21 mouse cellular contexts compared by ENCODE assay signal in the genomic region with DNA sequence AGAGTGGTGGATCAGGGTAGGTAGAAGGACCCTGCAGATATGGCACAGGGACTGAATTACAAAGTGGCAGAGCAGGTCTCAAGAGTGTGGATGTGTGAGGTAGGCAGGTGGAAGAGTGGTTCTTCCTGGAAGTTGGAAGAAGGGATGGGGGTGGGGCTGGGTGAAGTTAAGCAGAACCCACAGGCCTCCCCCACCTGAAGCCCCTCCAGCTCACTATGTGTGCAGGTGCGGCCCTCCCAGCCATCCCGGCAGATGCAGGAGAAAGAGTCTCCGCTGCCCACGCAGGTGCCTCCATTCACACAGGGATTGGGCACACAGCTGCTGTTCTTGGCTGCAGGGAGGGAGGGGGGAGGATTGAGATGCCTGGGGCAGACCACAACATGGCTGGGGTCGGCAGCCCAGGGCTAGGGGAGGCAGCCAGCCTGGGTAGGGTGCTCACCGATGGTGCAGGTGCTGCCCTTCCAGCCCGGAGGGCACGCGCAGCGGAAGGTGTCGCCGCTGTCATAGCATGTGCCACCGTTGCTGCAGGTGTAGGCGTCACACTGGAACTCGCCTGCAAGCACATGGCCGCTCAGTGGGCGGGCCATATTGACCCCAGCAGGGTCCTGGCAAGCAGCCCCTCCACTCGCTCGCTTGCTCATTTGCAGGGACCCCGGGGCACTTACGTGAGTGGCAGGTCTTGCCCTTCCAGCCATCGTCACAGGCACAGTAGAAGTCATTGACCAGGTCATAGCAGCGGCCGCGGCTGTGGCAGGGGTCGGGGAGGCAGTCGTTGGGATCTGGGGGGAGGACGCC. TPM values are rescaled to one million over a fixed set of nuclear protein-coding genes. Genes with fewer than 3 reads are reported as not detected.
DNase-seq lines count a peak whose midpoint lies in the region; ATAC-seq lines count a peak whose summit lies in the region.
"Had no signal": no experiment of that assay in that cellular context is flagged by ENCODE, and none has a peak within 500 bp of the region (broad histone marks: within the 10 kb centered on the region; RNA-seq: fewer than 3 reads in every experiment).

No protein-coding gene starts in this region.

- peaks cover 9% of the 10 kb centered on the region for H3K4me1 ChIP-seq in heart, embryonic 11.5 days (ENCODE audit: control insufficient read depth, insufficient read depth, low read length)
- H3K4me1 ChIP-seq in liver, embryonic 12.5 days = peaks cover 4% of the 10 kb centered on the region; the same call in 1 of the 2 replicates
- no peaks in the 10 kb centered on the region for H3K4me1 ChIP-seq in midbrain, embryonic 14.5 days (ENCODE audit: control insufficient read depth, insufficient read depth, low read length)
- H3K4me1 ChIP-seq: lung, embryonic 15.5 days; midbrain, embryonic 10.5 days; stomach, embryonic 15.5 days had no signal

- DNase-seq in heart, adult 11 months = peak; percentile 91
- peak; percentile 44 for DNase-seq in thymus, postnatal 14 days
- no peak for DNase-seq in thymus, adult 18-20 months
- peak; percentile 85 to 89 for DNase-seq in cerebellum, postnatal 10 days
- DNase-seq in kidney, postnatal 4 days = no peak
- DNase-seq in midbrain, embryonic 14.5 days = no peak
- DNase-seq: adrenal gland, postnatal 14 days; gastrocnemius, adult 2 months; heart, postnatal 4 days; kidney, postnatal 25 days; lung, postnatal 4 days; right cerebral cortex, adult 18-20 months had no signal

- H3K4me2 ChIP-seq in heart, embryonic 11.5 days = no peak overlapping the region
- no peak overlapping the region for H3K4me2 ChIP-seq in liver, embryonic 12.5 days
- H3K4me2 ChIP-seq in midbrain, embryonic 14.5 days (ENCODE audit: low read length) = no peak overlapping the region
- H3K4me2 ChIP-seq: forebrain, embryonic 13.5 days; lung, embryonic 15.5 days; stomach, embryonic 15.5 days had no signal

- WGBS in heart, embryonic 11.5 days (ENCODE audit: insufficient replicate concordance) = 85% methylated on average over 28 of the region's 28 CpGs
- 82% methylated on average over 28 of the region's 28 CpGs for WGBS in liver, embryonic 12.5 days (ENCODE audit: insufficient replicate concordance)
- 91% methylated on average over 28 of the region's 28 CpGs for WGBS in midbrain, embryonic 14.5 days

- H3K9me3 ChIP-seq in heart, embryonic 11.5 days (replicated peaks; ENCODE audit: control insufficient read depth, low read length) = no peaks in the 10 kb centered on the region
- no peaks in the 10 kb centered on the region for H3K9me3 ChIP-seq in liver, embryonic 12.5 days (replicated peaks)
- H3K9me3 ChIP-seq in midbrain, embryonic 14.5 days (ENCODE audit: control insufficient read depth, low read length) = no peaks in the 10 kb centered on the region
- H3K9me3 ChIP-seq: forebrain, embryonic 13.5 days; lung, embryonic 15.5 days; midbrain, embryonic 10.5 days; stomach, embryonic 15.5 days had no signal

- no peak overlapping the region for H3K27ac ChIP-seq in heart, embryonic 11.5 days (ENCODE audit: low read depth, low read length)
- no peak overlapping the region for H3K27ac ChIP-seq in liver, embryonic 12.5 days
- no peak overlapping the region for H3K27ac ChIP-seq in midbrain, embryonic 14.5 days (replicated peaks; ENCODE audit: low read depth, low read length)
- H3K27ac ChIP-seq: forebrain, embryonic 13.5 days; liver, embryonic 14.5 days; lung, embryonic 15.5 days; midbrain, embryonic 10.5 days; stomach, embryonic 15.5 days had no signal

- peaks cover 5% of the 10 kb centered on the region for H3K36me3 ChIP-seq in heart, embryonic 11.5 days (ENCODE audit: control insufficient read depth, insufficient read depth, low read length)
- no peaks in the 10 kb centered on the region for H3K36me3 ChIP-seq in liver, embryonic 12.5 days
- H3K36me3 ChIP-seq in midbrain, embryonic 14.5 days (ENCODE audit: control insufficient read depth, insufficient read depth, low read length) = peaks cover 85% of the 10 kb centered on the region
- H3K36me3 ChIP-seq: stomach, embryonic 15.5 days had no signal

- H3K9ac ChIP-seq in heart, embryonic 11.5 days (ENCODE audit: low read depth, low read length) = no peak overlapping the region
- no peak overlapping the region for H3K9ac ChIP-seq in liver, embryonic 12.5 days
- H3K9ac ChIP-seq in midbrain, embryonic 14.5 days (replicated peaks; ENCODE audit: low read length) = no peak overlapping the region
- H3K9ac ChIP-seq: forebrain, embryonic 13.5 days; liver, embryonic 14.5 days; lung, embryonic 15.5 days; stomach, embryonic 15.5 days had no signal

- H3K27me3 ChIP-seq in heart, embryonic 11.5 days (ENCODE audit: control insufficient read depth, insufficient read depth, low read length) = peaks cover 28% of the 10 kb centered on the region
- peaks cover 7% of the 10 kb centered on the region; the same call in 1 of the 2 replicates for H3K27me3 ChIP-seq in liver, embryonic 12.5 days (replicated peaks)
- no peaks in the 10 kb centered on the region for H3K27me3 ChIP-seq in midbrain, embryonic 14.5 days (ENCODE audit: control insufficient read depth, insufficient read depth, low read length)
- H3K27me3 ChIP-seq: forebrain, embryonic 13.5 days; lung, embryonic 15.5 days; stomach, embryonic 15.5 days had no signal

- H3K4me3 ChIP-seq in heart, embryonic 11.5 days (ENCODE audit: low read depth, low read length) = no peak overlapping the region
- H3K4me3 ChIP-seq in liver, embryonic 12.5 days = no peak overlapping the region
- H3K4me3 ChIP-seq in midbrain, embryonic 14.5 days (replicated peaks; ENCODE audit: low read depth, low read length) = no peak overlapping the region
- H3K4me3 ChIP-seq: forebrain, embryonic 13.5 days; gastrocnemius, adult 2 months; lung, embryonic 15.5 days; midbrain, embryonic 10.5 days; stomach, embryonic 15.5 days had no signal

- no peak for ATAC-seq in heart, embryonic 11.5 days (replicated peaks; ENCODE audit: insufficient number of reproducible peaks, low FRiP score, low TSS enrichment)
- no peak for ATAC-seq in liver, embryonic 12.5 days
- no peak for ATAC-seq in midbrain, embryonic 14.5 days (ENCODE audit: low FRiP score, low TSS enrichment)
- ATAC-seq: forebrain, embryonic 13.5 days; intestine, postnatal 0 days had no signal

RNA-seq across cellular contexts. Expression of gene Jag2, which starts 16.4 kb away (rescaled TPM):
- 1.5 and 2.2 TPM in 2 replicates for polyA plus RNA-seq in heart, embryonic 11.5 days (2014; fragmentation: Nextera tagmentation; extraction: Ambion mirVana)
- 0.57 and 0.64 TPM in 2 replicates for polyA plus RNA-seq in liver, embryonic 12.5 days (2016; fragmentation: Nextera tagmentation; extraction: Ambion mirVana)
- 15.1 and 18.5 TPM in 2 replicates for polyA plus RNA-seq in midbrain, embryonic 14.5 days (2014; fragmentation: Nextera tagmentation; extraction: Ambion mirVana)

RNA-seq across cellular contexts. Expression of gene Nudt14, which starts 28.8 kb away (rescaled TPM):
- 44.2 and 50.7 TPM in 2 replicates for polyA plus RNA-seq in heart, embryonic 11.5 days (2014; fragmentation: Nextera tagmentation; extraction: Ambion mirVana)
- 21.4 and 21.7 TPM in 2 replicates for polyA plus RNA-seq in liver, embryonic 12.5 days (2016; fragmentation: Nextera tagmentation; extraction: Ambion mirVana)
- 53.2 and 59.4 TPM in 2 replicates for polyA plus RNA-seq in midbrain, embryonic 14.5 days (2014; fragmentation: Nextera tagmentation; extraction: Ambion mirVana)

RNA-seq across cellular contexts. Expression of gene Gpr132, which starts 45.1 kb away (rescaled TPM):
- polyA plus RNA-seq in heart, embryonic 11.5 days (2014; fragmentation: Nextera tagmentation; extraction: Ambion mirVana) = 0.19 TPM in 1 of 2 replicates, not detected in the other
- polyA plus RNA-seq in liver, embryonic 12.5 days (2016; fragmentation: Nextera tagmentation; extraction: Ambion mirVana) = 0.32 and 0.61 TPM in 2 replicates
- 0.08 TPM in 1 of 2 replicates, not detected in the other for polyA plus RNA-seq in midbrain, embryonic 14.5 days (2014; fragmentation: Nextera tagmentation; extraction: Ambion mirVana)
- polyA plus RNA-seq: forebrain, embryonic 13.5 days; midbrain, embryonic 10.5 days; neural tube, embryonic 14.5 days had no signal

Comparison
In these comparisons a context has a peak if more than half of its experiments do, and no peak if none do; other contexts are left out.
1. DNase-seq: peak in heart, adult 11 months (single experiment), thymus, postnatal 14 days (single experiment) and cerebellum, postnatal 10 days (2 of 2); none in thymus, adult 18-20 months (0 of 2), kidney, postnatal 4 days (0 of 2) and midbrain, embryonic 14.5 days (single experiment).